Mouse (Mus musculus) G1E (cell line): ENCODE measurements around the gene Commd4. TPM values are rescaled to one million over a fixed set of nuclear protein-coding genes. Genes with fewer than 3 reads are reported as not detected.

Experiments used
- ATAC-seq: 2 replicates; pipeline ENCODE4 v1.8.0; 2016; ENCODE audit warnings: mild to moderate bottlenecking; ENCODE audit not compliant: insufficient number of reproducible peaks, poor library complexity, low FRiP score, severe bottlenecking; ENCODE audit errors: extremely low read depth
- DNase-seq: peaks from one replicate; pipeline ENCODE4 v3.0.0; 2012; ENCODE audit warnings: low spot score
- H3K27me3 ChIP-seq: 2 replicates; pipeline ENCODE4 v1.6.1; 2012; ENCODE audit warnings: mild to moderate bottlenecking, low read length, inconsistent platforms; ENCODE audit not compliant: insufficient read depth
- H3K36me3 ChIP-seq: replicated peaks from 2 replicates; pipeline ENCODE3; 2012; ENCODE audit warnings: mild to moderate bottlenecking, inconsistent platforms
- H3K4me1 ChIP-seq: 2 replicates; pipeline ENCODE4 v1.6.1; 2012; ENCODE audit warnings: low read depth, low read length, inconsistent platforms, mixed read lengths; ENCODE audit not compliant: insufficient read depth
- H3K4me3 ChIP-seq: 2 replicates; pipeline ENCODE4 v1.5.1; 2012; ENCODE audit warnings: low read depth, mild to moderate bottlenecking, inconsistent platforms, low read length, moderate library complexity, mixed read lengths
- H3K9me3 ChIP-seq: replicated peaks from 2 replicates; pipeline ENCODE4 v1.6.1; 2012; ENCODE audit warnings: inconsistent platforms
- CTCF ChIP-seq: IDR thresholded peaks from 2 replicates; pipeline ENCODE4 v1.5.1; 2012; ENCODE audit warnings: low read depth, low read length, inconsistent platforms, mixed read lengths
- GATA1 ChIP-seq: IDR thresholded peaks from 2 replicates; pipeline ENCODE4 v1.6.1; 2012; ENCODE audit warnings: borderline replicate concordance, low read length, inconsistent platforms, mixed read lengths
- GATA2 ChIP-seq: IDR thresholded peaks from 2 replicates; pipeline ENCODE4 v1.6.1; 2012; ENCODE audit warnings: low read depth, low read length, inconsistent platforms, borderline replicate concordance
- POLR2AphosphoS5 ChIP-seq: IDR thresholded peaks from 2 replicates; pipeline ENCODE4 v1.6.1; 2012; ENCODE audit warnings: low read depth, low read length, inconsistent platforms; ENCODE audit not compliant: insufficient replicate concordance
- TAL1 ChIP-seq: conservative IDR thresholded peaks from 2 replicates; pipeline ENCODE4 v1.6.1; 2012; ENCODE audit warnings: low read depth, low read length, inconsistent platforms, mixed read lengths
- polyA plus RNA-seq: library from polyadenylated mRNA; stranded (reverse); fragments of >175 nt; gene quantifications from 2 replicates; pipeline ENCODE4 v1.2.3, GENCODE M21; 2012
- total RNA-seq, 2 experiments: library from RNA; stranded (forward) in 1 of 2; stranded (reverse) in 1 of 2; fragments of 200-1000 nt in 1 of 2; fragments of >200 nt in 1 of 2; fragmentation: Nextera tagmentation in 1 of 2; gene quantifications; 2 replicates each; pipeline ENCODE4 v1.2.3; 2014 to 2017

Gene Commd4
- total and polyA plus RNA-seq, 3 experiments: 36.2 to 175 (median 59.7) TPM

DNA sequence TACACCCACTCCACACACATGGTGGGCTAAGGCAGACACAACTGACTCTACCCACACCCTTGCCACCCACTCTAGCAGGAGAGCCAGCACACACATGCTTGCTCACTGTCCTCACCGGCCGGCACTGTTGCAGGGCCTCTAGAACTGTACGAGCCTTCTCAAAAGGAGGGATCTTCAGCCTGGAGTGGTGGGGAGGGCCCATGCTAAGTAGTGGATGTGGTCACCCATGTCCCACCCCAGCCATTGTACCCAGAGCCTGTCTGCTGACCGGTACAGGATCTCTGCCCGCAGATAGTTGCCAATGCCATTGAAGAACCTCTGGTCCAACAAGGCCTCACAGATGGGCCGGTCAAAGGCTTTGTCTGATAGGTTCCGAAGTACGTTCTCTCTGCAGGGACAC is 13.3 kb downstream of the Commd4 start:
- Histone ChIP-seq H3K9me3 (no peaks in the 10 kb centered on the region), H3K36me3 (peaks cover 58% of the 10 kb centered on the region), H3K27me3 (no peaks in the 10 kb centered on the region), H3K4me3 (no peak overlapping the region), H3K4me1 (peaks cover 28% of the 10 kb centered on the region)
- no peak for TF ChIP-seq GATA2
- TF ChIP-seq POLR2AphosphoS5: no peak
- no peak for TF ChIP-seq TAL1
- TF ChIP-seq CTCF: no peak
- TF ChIP-seq GATA1: no peak
- DNase-seq (no peak), ATAC-seq (no peak)

DNA sequence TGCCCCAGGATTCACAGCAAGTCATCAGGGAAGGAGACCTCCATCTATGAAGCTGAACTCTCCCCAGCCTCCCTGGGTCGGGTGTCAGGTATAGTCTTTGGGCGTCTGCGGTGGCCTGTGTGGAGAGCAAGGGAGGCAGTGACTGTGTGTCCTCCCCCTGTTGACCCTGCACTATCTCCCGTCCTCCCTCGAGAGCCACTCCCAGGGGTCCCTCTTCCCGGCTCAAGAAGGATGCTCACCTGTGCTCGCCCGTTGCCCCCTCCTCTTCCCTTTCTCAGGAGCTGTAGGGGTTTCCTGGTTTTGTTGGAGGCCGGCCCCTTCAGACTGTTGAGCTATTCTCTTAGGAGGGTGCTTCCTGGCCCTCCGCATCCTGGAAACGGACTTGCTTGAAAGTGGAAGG is 14.9 kb downstream of the Commd4 start:
- Histone ChIP-seq H3K36me3 (peaks cover 72% of the 10 kb centered on the region), H3K4me1 (peaks cover 17% of the 10 kb centered on the region), H3K27me3 (no peaks in the 10 kb centered on the region), H3K4me3 (no peak overlapping the region), H3K9me3 (no peaks in the 10 kb centered on the region)
- DNase-seq (no peak), ATAC-seq (no peak)
- TF ChIP-seq POLR2AphosphoS5 (no peak), CTCF (no peak), TAL1 (no peak), GATA1 (no peak), GATA2 (no peak)

DNA sequence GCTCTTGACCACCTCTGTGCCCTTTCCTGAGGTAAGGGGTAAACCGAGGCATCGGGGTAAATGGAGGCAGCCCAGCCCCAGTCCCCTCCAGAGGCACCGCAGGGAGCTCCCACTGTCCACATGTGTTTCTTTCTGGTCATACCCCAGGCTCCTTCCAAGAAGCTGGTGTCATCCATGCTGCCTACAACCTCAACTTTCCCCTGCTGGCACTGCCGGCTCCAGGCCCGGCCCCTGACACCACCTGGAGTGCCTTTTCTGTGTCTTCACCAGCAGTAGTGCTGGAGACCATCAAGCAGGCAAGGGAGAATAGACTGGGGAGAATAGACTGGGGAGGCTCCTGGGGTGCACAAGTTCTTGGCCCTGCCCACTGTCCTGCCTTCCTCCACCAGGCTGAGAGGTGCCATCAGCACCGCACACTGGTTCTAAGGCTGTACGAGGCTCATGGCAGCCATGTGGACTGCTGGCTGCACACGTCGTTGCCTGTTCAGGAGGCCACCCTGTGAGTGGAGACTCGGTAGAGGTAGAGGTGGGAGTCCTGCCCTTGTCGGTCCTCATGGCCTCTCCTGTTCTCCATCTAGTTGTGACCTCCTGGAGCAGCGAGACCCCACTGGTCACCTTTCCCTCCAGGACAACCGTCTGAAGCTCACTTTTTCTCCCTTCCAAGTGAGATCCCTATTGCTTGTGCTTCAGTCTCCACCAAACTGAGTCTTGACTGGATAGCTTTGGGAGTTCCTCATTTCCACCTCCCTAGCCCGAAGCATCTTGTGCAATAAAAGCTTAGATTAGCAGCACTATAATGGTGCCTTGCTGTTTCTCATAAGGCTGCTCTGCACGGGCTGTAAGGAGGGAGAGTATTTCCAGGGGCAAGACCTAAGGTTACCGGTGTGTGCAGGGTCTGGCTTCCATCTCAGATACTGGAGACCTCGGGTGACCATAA is 16.4 kb downstream of the Commd4 start:
- no peak for DNase-seq
- TF ChIP-seq CTCF (no peak), TAL1 (no peak), GATA2 (no peak), GATA1 (no peak), POLR2AphosphoS5 (no peak)
- Histone ChIP-seq H3K27me3 (no peaks in the 10 kb centered on the region), H3K36me3 (peaks cover 87% of the 10 kb centered on the region), H3K4me1 (peaks cover 3% of the 10 kb centered on the region), H3K4me3 (no peak overlapping the region), H3K9me3 (no peaks in the 10 kb centered on the region)
- no peak for ATAC-seq

DNA sequence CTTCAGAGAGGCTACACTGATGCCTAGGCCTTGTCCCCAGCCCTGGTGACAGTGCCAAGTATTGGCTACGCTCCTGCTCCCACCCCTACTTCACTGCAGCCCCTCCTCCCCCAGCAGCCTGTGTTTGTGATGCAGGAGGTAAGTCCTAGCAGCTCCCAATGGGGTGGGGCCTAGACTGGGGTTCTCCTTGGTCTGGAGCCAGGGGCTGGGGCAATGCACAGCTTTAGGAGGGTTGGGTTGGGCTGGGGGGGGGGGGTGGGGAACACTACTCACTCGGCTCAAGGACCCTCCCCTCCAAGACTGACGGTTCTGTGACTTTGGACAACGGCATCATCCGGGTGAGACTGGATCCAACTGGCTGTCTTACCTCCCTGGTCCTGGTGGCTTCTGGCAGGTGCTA is 18.6 kb downstream of the Commd4 start:
- Histone ChIP-seq H3K4me1 (no peaks in the 10 kb centered on the region), H3K4me3 (no peak overlapping the region), H3K9me3 (no peaks in the 10 kb centered on the region), H3K36me3 (peaks cover 100% of the 10 kb centered on the region), H3K27me3 (no peaks in the 10 kb centered on the region)
- ATAC-seq: no peak
- TF ChIP-seq GATA1 (no peak), POLR2AphosphoS5 (no peak), GATA2 (no peak), TAL1 (no peak), CTCF (no peak)
- DNase-seq: no peak

DNA sequence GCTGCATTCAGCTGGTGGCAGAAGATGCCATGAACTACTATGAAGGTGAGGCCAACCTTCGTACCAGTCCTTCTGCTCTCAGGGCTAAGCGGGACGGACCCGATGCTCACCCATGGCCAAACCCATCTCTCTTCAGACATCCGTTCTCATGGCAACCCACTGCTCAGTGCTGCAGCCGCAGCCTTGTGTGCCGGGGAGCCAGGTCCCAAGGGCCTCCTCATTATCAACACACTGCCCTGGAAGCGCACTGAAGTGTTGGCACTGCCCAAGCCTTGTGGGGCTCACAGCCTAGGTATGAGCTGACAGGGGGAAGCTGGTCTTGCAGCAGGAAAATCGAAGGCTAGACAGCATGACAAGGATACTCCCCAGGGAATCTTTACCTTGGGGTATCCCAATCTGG is 19.0 kb downstream of the Commd4 start:
- Histone ChIP-seq H3K36me3 (peaks cover 100% of the 10 kb centered on the region), H3K4me3 (no peak overlapping the region)

DNA sequence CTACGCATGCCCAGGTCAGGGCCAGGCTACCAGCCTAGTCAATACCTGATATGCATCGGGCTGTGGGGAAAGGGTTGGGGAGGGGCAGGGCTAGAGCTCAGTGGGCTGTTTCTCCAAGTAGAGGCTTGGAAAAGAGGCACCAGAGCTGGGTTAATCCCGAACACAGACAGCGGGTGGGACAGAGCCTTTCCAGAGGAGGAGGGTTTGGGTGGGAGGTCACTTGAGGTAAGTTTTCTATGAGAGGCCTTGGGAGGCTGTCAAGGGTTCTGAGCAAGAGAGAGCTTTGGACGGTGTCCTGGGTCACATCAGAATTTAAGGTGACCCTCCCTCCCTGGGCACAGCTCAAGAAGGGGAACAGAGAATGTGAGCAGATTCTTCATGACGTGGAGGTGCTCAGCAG is 19.6 kb downstream of the Commd4 start:
- no peak overlapping the region for H3K4me3 ChIP-seq
- no peak for DNase-seq
- peaks cover 98% of the 10 kb centered on the region for H3K36me3 ChIP-seq
- no peak for ATAC-seq
- no peak for TF ChIP-seq TAL1
- TF ChIP-seq GATA1: no peak
- no peak for TF ChIP-seq CTCF
- no peak for TF ChIP-seq POLR2AphosphoS5
- TF ChIP-seq GATA2: no peak
- H3K9me3 ChIP-seq: no peaks in the 10 kb centered on the region
- no peaks in the 10 kb centered on the region for H3K4me1 ChIP-seq
- H3K27me3 ChIP-seq: no peaks in the 10 kb centered on the region

More for the DNA sequence above, 19.0 kb downstream of the Commd4 start:
- DNase-seq (no peak), ATAC-seq (no peak)
- Histone ChIP-seq H3K4me1 (no peaks in the 10 kb centered on the region), H3K9me3 (no peaks in the 10 kb centered on the region), H3K27me3 (no peaks in the 10 kb centered on the region)
- TF ChIP-seq POLR2AphosphoS5: no peak
- no peak for TF ChIP-seq TAL1
- TF ChIP-seq GATA2: no peak
- TF ChIP-seq GATA1: no peak
- TF ChIP-seq CTCF: no peak
